ENCODE assay signal across 22 mouse cellular contexts in the genomic region with DNA sequence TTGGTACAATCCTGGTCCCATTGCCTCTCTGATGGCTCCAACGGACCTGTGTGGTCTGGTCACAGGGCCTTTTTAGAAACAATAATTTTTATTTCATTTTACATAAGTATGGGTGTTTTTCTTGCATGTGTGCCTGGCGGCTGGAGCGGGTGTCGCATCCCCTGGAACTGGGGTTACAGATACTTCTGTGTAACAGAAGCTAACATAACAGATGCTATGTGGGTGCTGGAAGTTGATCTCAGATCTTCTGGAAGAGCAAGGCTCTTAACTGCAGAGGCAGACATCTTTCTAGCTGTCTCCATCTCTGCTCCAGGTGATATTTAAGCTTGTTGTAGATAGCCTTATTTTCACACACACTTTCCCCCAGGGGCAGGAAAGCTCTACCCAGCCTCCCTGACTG. TPM values are rescaled to one million over a fixed set of nuclear protein-coding genes. Genes with fewer than 3 reads are reported as not detected.
DNase-seq lines count a peak whose midpoint lies in the region; ATAC-seq and TF ChIP-seq lines count a peak whose summit lies in the region.
"Had no signal": no experiment of that assay in that cellular context is flagged by ENCODE, and none has a peak within 500 bp of the region (broad histone marks: within the 10 kb centered on the region; RNA-seq: fewer than 3 reads in every experiment).

No protein-coding gene starts in this region.

- no peak for TF ChIP-seq CTCF in hindbrain, postnatal 0 days (IDR thresholded peaks at IDR 0.05; ENCODE audit: low read depth)

- peak; percentile 46 for DNase-seq in heart, adult 11 months
- no peak for DNase-seq in heart, postnatal 10 days
- no peak for DNase-seq in midbrain, embryonic 14.5 days
- no peak for DNase-seq in midbrain, embryonic 10.5 days (ENCODE audit: low spot score)
- no peak for DNase-seq in hindbrain, postnatal 0 days (ENCODE audit: low spot score)
- no peak for DNase-seq in left cerebral cortex, postnatal 14 days (ENCODE audit: low spot score in 2 of 2)
- DNase-seq: cerebellum, adult 2 months; gastrocnemius, postnatal 25 days; heart, adult 2 months; heart, postnatal 36 days; kidney, adult 2 months; layer of hippocampus, adult 9-11 months had no signal

- no peaks in the 10 kb centered on the region for H3K27me3 ChIP-seq in midbrain, embryonic 14.5 days (ENCODE audit: control insufficient read depth, insufficient read depth, low read length)
- no peaks in the 10 kb centered on the region for H3K27me3 ChIP-seq in midbrain, embryonic 10.5 days (ENCODE audit: low read depth, poor library complexity, severe bottlenecking)
- H3K27me3 ChIP-seq in hindbrain, postnatal 0 days (ENCODE audit: insufficient read depth, low read length) = no peaks in the 10 kb centered on the region
- H3K27me3 ChIP-seq: embryonic facial prominence, embryonic 13.5 days; limb, embryonic 15.5 days had no signal

- H3K9me3 ChIP-seq in midbrain, embryonic 14.5 days (ENCODE audit: control insufficient read depth, low read length) = no peaks in the 10 kb centered on the region
- H3K9me3 ChIP-seq in midbrain, embryonic 10.5 days (replicated peaks) = no peaks in the 10 kb centered on the region
- H3K9me3 ChIP-seq in hindbrain, postnatal 0 days (ENCODE audit: low read length) = no peaks in the 10 kb centered on the region
- H3K9me3 ChIP-seq: embryonic facial prominence, embryonic 13.5 days; limb, embryonic 15.5 days had no signal

- no peaks in the 10 kb centered on the region for H3K36me3 ChIP-seq in midbrain, embryonic 14.5 days (ENCODE audit: control insufficient read depth, insufficient read depth, low read length)
- no peaks in the 10 kb centered on the region for H3K36me3 ChIP-seq in midbrain, embryonic 10.5 days
- H3K36me3 ChIP-seq in hindbrain, postnatal 0 days (ENCODE audit: insufficient read depth, low read length) = no peaks in the 10 kb centered on the region
- H3K36me3 ChIP-seq: embryonic facial prominence, embryonic 13.5 days; limb, embryonic 15.5 days had no signal

- H3K4me1 ChIP-seq in midbrain, embryonic 14.5 days (ENCODE audit: control insufficient read depth, insufficient read depth, low read length) = peaks cover 7% of the 10 kb centered on the region; the same call in 1 of the 2 replicates
- 0 out of 2 replicates have a peak, but pooled peaks cover 4% of the 10 kb centered on the region for H3K4me1 ChIP-seq in midbrain, embryonic 10.5 days
- no peaks in the 10 kb centered on the region for H3K4me1 ChIP-seq in hindbrain, postnatal 0 days (ENCODE audit: insufficient read depth, low read length)

- no peak overlapping the region for H3K9ac ChIP-seq in midbrain, embryonic 14.5 days (replicated peaks; ENCODE audit: low read length)
- H3K9ac ChIP-seq in hindbrain, postnatal 0 days (replicated peaks; ENCODE audit: low read length) = no peak overlapping the region
- H3K9ac ChIP-seq: embryonic facial prominence, embryonic 13.5 days; limb, embryonic 15.5 days; liver, embryonic 14.5 days; lung, embryonic 14.5 days had no signal

- intact Hi-C loops in heart, postnatal 10 days (cut with DNase I) = no loop called here
- intact Hi-C loops in left cerebral cortex, postnatal 14 days (cut with DNase I) = no loop called here

- no peak for ATAC-seq in midbrain, embryonic 14.5 days (ENCODE audit: low FRiP score, low TSS enrichment)
- no peak for ATAC-seq in hindbrain, postnatal 0 days
- ATAC-seq in CD4-positive, CD25-positive, alpha-beta regulatory T cell, adult 4 months = no peak
- ATAC-seq: activated CD4-positive, CD25-positive, alpha-beta regulatory T cell, adult 4 months had no signal

- peak overlapping the region; percentile 68 for H3K27ac ChIP-seq in midbrain, embryonic 14.5 days (replicated peaks; ENCODE audit: low read depth, low read length)
- H3K27ac ChIP-seq in midbrain, embryonic 10.5 days (replicated peaks) = no peak overlapping the region
- peak overlapping the region; percentile 16; the same call in 1 of the 2 replicates for H3K27ac ChIP-seq in hindbrain, postnatal 0 days
- H3K27ac ChIP-seq: embryonic facial prominence, embryonic 13.5 days; heart, adult 2 months; kidney, postnatal 0 days; left cerebral cortex, adult 2 months; limb, embryonic 15.5 days; liver, embryonic 14.5 days had no signal

- WGBS in midbrain, embryonic 14.5 days = 89% methylated on average over 4 of the region's 4 CpGs
- WGBS in midbrain, embryonic 10.5 days = 87% methylated on average over 4 of the region's 4 CpGs
- 75% methylated on average over 4 of the region's 4 CpGs for WGBS in hindbrain, postnatal 0 days

- no peak overlapping the region for H3K4me3 ChIP-seq in midbrain, embryonic 14.5 days (replicated peaks; ENCODE audit: low read depth, low read length)
- no peak overlapping the region for H3K4me3 ChIP-seq in midbrain, embryonic 10.5 days
- no peak overlapping the region for H3K4me3 ChIP-seq in hindbrain, postnatal 0 days (ENCODE audit: low read length)
- H3K4me3 ChIP-seq: embryonic facial prominence, embryonic 13.5 days; erythroblast, embryonic 14.5 days; heart, adult 2 months; left cerebral cortex, adult 2 months; limb, embryonic 15.5 days; megakaryocyte, embryonic 14.5 days had no signal

- no peak overlapping the region for H3K4me2 ChIP-seq in midbrain, embryonic 14.5 days (ENCODE audit: low read length)
- H3K4me2 ChIP-seq in hindbrain, postnatal 0 days (ENCODE audit: low read depth, low read length) = no peak overlapping the region
- H3K4me2 ChIP-seq: limb, embryonic 15.5 days; lung, embryonic 14.5 days had no signal

RNA-seq across cellular contexts. Expression of gene Glrx5, which starts 31.7 kb away (rescaled TPM):
- 10 to 100 TPM; 84.5 to 86.0 TPM for total RNA-seq in heart, postnatal 10 days (2021)
- 171 and 175 TPM in 2 replicates for polyA plus RNA-seq in midbrain, embryonic 14.5 days (2014; fragmentation: Nextera tagmentation; extraction: Ambion mirVana)
- polyA plus RNA-seq in midbrain, embryonic 10.5 days (2016; fragmentation: Nextera tagmentation; extraction: Ambion mirVana) = 217 and 246 TPM in 2 replicates
- 28.6 and 43.1 TPM in 2 replicates for total RNA-seq in hindbrain, postnatal 0 days (2014; rRNA removed)
- 195 and 199 TPM in 2 replicates for polyA plus RNA-seq in hindbrain, postnatal 0 days (2015; fragmentation: Nextera tagmentation; extraction: Ambion mirVana)
- 10 to 100 TPM; 62.5 to 64.1 TPM for total RNA-seq in left cerebral cortex, postnatal 14 days (2021)
- polyA plus RNA-seq in CD4-positive, CD25-positive, alpha-beta regulatory T cell, adult 4 months (2017; shearing (Covaris generic)) = 1 to 10 TPM; 3.3 to 8.5 TPM

RNA-seq across cellular contexts. Expression of gene Syne3, which starts 54.6 kb away (rescaled TPM):
- 1 to 10 TPM; 6.1 to 6.4 TPM for total RNA-seq in heart, postnatal 10 days (2021)
- 0.04 TPM in 1 of 2 replicates, not detected in the other for polyA plus RNA-seq in midbrain, embryonic 14.5 days (2014; fragmentation: Nextera tagmentation; extraction: Ambion mirVana)
- polyA plus RNA-seq in midbrain, embryonic 10.5 days (2016; fragmentation: Nextera tagmentation; extraction: Ambion mirVana) = 0.10 and 0.14 TPM in 2 replicates
- 1.4 TPM in 2 replicates for total RNA-seq in hindbrain, postnatal 0 days (2014; rRNA removed)
- polyA plus RNA-seq in hindbrain, postnatal 0 days (2015; fragmentation: Nextera tagmentation; extraction: Ambion mirVana) = 0.66 and 0.98 TPM in 2 replicates
- total RNA-seq in left cerebral cortex, postnatal 14 days (2021) = 1 to 10 TPM; 1.1 to 1.4 TPM
- polyA plus RNA-seq in CD4-positive, CD25-positive, alpha-beta regulatory T cell, adult 4 months (2017; shearing (Covaris generic)) = 1 to 10 TPM; 1.6 to 5.5 TPM

Comparison
In these comparisons a context has a peak if more than half of its experiments do, and no peak if none do; other contexts are left out.
1. RNA of gene Glrx5, which starts 31.7 kb away (polyA plus RNA-seq): 217 to 246 TPM in midbrain, embryonic 10.5 days, 195 to 199 TPM in hindbrain, postnatal 0 days and 171 to 175 TPM in midbrain, embryonic 14.5 days; 3.3 to 8.5 TPM in CD4-positive, CD25-positive, alpha-beta regulatory T cell, adult 4 months; every median in the first group is over 10 times any median in the second.